Mouse (Mus musculus) MEL (cell line): ENCODE results near the gene T. TPM values are rescaled to one million over a fixed set of nuclear protein-coding genes. Genes with fewer than 3 reads are reported as not detected.

Source experiments
- DNase-seq: peaks from one replicate; pipeline ENCODE4 v3.0.0; 2011; ENCODE audit warnings: low read depth, low spot score
- H3K27ac ChIP-seq: 2 replicates; pipeline ENCODE4 v1.5.1; 2012; ENCODE audit warnings: low read depth, mild to moderate bottlenecking, control low read depth, low read length, moderate library complexity; ENCODE audit not compliant: control insufficient read depth
- H3K27me3 ChIP-seq, 2 experiments: fragments of 150-350 bp in 1 of 2; sonication (generic) in 1 of 2; 2 replicates each; pipeline ENCODE4 v1.6.1; 2012; ENCODE audit warnings: low read length in 2 of 2, mild to moderate bottlenecking in 2 of 2, improper control_type of control experiment in 1 of 2, moderate library complexity in 1 of 2; ENCODE audit not compliant: insufficient read depth in 2 of 2, control insufficient read depth in 1 of 2
- H3K36me3 ChIP-seq, 2 experiments: 2 replicates each; pipeline ENCODE4 v1.6.1; 2012 to 2014; ENCODE audit warnings: low read length in 2 of 2, improper control_type of control experiment in 1 of 2, inconsistent platforms in 1 of 2, mild to moderate bottlenecking in 1 of 2; ENCODE audit not compliant: insufficient read depth in 2 of 2, control insufficient read depth in 1 of 2
- H3K4me1 ChIP-seq, 2 experiments: fragments of 150-350 bp in 1 of 2; sonication (generic) in 1 of 2; 2 replicates each; pipeline ENCODE4 v1.6.1; 2012; ENCODE audit warnings: low read length in 2 of 2, improper control_type of control experiment in 1 of 2, mild to moderate bottlenecking in 1 of 2; ENCODE audit not compliant: insufficient read depth in 2 of 2, control insufficient read depth in 1 of 2
- H3K4me3 ChIP-seq, 2 experiments: fragments of 150-350 bp in 1 of 2; sonication (generic) in 1 of 2; 2 replicates each; pipeline ENCODE4 v1.5.1; 2012; ENCODE audit warnings: low read depth in 2 of 2, low read length in 2 of 2, mild to moderate bottlenecking in 2 of 2, moderate library complexity in 2 of 2, control low read depth in 1 of 2, improper control_type of control experiment in 1 of 2; ENCODE audit not compliant: control insufficient read depth in 1 of 2, insufficient read depth in 1 of 2
- H3K79me2 ChIP-seq: 2 replicates; pipeline ENCODE4 v1.6.1; 2012; ENCODE audit warnings: mild to moderate bottlenecking, low read length, moderate library complexity; ENCODE audit not compliant: control insufficient read depth, poor library complexity, insufficient read depth
- H3K9ac ChIP-seq: 2 replicates; pipeline ENCODE4 v1.6.1; 2012; ENCODE audit warnings: low read depth, mild to moderate bottlenecking, control low read depth, low read length, moderate library complexity; ENCODE audit not compliant: control insufficient read depth, poor library complexity, severe bottlenecking
- H3K9me3 ChIP-seq: fragments of 150-350 bp; sonication (generic); replicated peaks from 2 replicates; pipeline ENCODE4 v1.6.1; 2012; ENCODE audit warnings: mild to moderate bottlenecking, low read length, improper control_type of control experiment, moderate library complexity; ENCODE audit not compliant: insufficient read depth
- BHLHE40 ChIP-seq: IDR thresholded peaks from 2 replicates; pipeline ENCODE4 v1.6.1; 2012; ENCODE audit warnings: low read depth, mild to moderate bottlenecking, inconsistent platforms, low read length, improper control_type of control experiment, borderline replicate concordance
- CHD1 ChIP-seq: IDR thresholded peaks from 2 replicates; pipeline ENCODE4 v1.6.1; 2012; ENCODE audit warnings: low read depth, mild to moderate bottlenecking, inconsistent platforms, low read length, improper control_type of control experiment
- CHD2 ChIP-seq: IDR thresholded peaks from 2 replicates; pipeline ENCODE4 v1.6.1; 2011; ENCODE audit warnings: low read length, improper control_type of control experiment
- ELF1 ChIP-seq: IDR thresholded peaks from 2 replicates; pipeline ENCODE4 v1.6.1; 2014; ENCODE audit warnings: low read depth, mild to moderate bottlenecking, inconsistent platforms, low read length, improper control_type of control experiment, moderate library complexity
- ETS1 ChIP-seq: IDR thresholded peaks from 2 replicates; pipeline ENCODE4 v1.6.1; 2012; ENCODE audit warnings: low read depth, mild to moderate bottlenecking, inconsistent platforms, low read length, improper control_type of control experiment, moderate library complexity
- GABPA ChIP-seq: IDR thresholded peaks from 2 replicates; pipeline ENCODE4 v1.6.1; 2012; ENCODE audit warnings: low read depth, mild to moderate bottlenecking, inconsistent platforms, low read length, improper control_type of control experiment, moderate library complexity
- GATA1 ChIP-seq: IDR thresholded peaks from 2 replicates; pipeline ENCODE4 v1.6.1; 2011; ENCODE audit warnings: low read depth, low read length, improper control_type of control experiment
- HCFC1 ChIP-seq: IDR thresholded peaks from 2 replicates; pipeline ENCODE4 v1.6.1; 2012; ENCODE audit warnings: low read depth, mild to moderate bottlenecking, inconsistent platforms, low read length, improper control_type of control experiment, moderate library complexity
- JUND ChIP-seq: IDR thresholded peaks from 2 replicates; pipeline ENCODE4 v1.6.1; 2011; ENCODE audit warnings: low read depth, mild to moderate bottlenecking, improper control_type of control experiment, low read length
- MAZ ChIP-seq: IDR thresholded peaks from 2 replicates; pipeline ENCODE4 v1.6.1; 2012; ENCODE audit warnings: low read depth, mild to moderate bottlenecking, inconsistent platforms, low read length, improper control_type of control experiment
- MXI1 ChIP-seq: IDR thresholded peaks from 2 replicates; pipeline ENCODE4 v1.6.1; 2011; ENCODE audit warnings: mild to moderate bottlenecking, low read depth, low read length, improper control_type of control experiment
- MYC ChIP-seq: IDR thresholded peaks from 2 replicates; pipeline ENCODE4 v1.6.1; 2011; ENCODE audit warnings: low read depth, mild to moderate bottlenecking, low read length, improper control_type of control experiment, moderate library complexity
- NELFE ChIP-seq: IDR thresholded peaks from 2 replicates; pipeline ENCODE4 v1.6.1; 2011; ENCODE audit warnings: low read depth, low read length, improper control_type of control experiment
- NRF1 ChIP-seq: IDR thresholded peaks from 2 replicates; pipeline ENCODE4 v1.6.1; 2014; ENCODE audit warnings: low read depth, mild to moderate bottlenecking, inconsistent platforms, low read length, improper control_type of control experiment, moderate library complexity; ENCODE audit not compliant: poor library complexity, insufficient read depth, severe bottlenecking
- POLR2AphosphoS5 ChIP-seq: IDR thresholded peaks from 2 replicates; pipeline ENCODE4 v1.6.1; 2012; ENCODE audit warnings: low read depth, borderline replicate concordance, mild to moderate bottlenecking, inconsistent platforms, low read length, moderate library complexity, mixed read lengths
- RCOR1 ChIP-seq: IDR thresholded peaks from 2 replicates; pipeline ENCODE4 v1.6.1; 2012; ENCODE audit warnings: low read depth, mild to moderate bottlenecking, inconsistent platforms, low read length, improper control_type of control experiment
- SIN3A ChIP-seq: IDR thresholded peaks from 2 replicates; pipeline ENCODE4 v1.6.1; 2012; ENCODE audit warnings: low read length, improper control_type of control experiment, inconsistent platforms
- SMC3 ChIP-seq: IDR thresholded peaks from 2 replicates; pipeline ENCODE4 v1.6.1; 2011; ENCODE audit warnings: low read depth, low read length, improper control_type of control experiment
- TAL1 ChIP-seq: IDR thresholded peaks from 2 replicates; pipeline ENCODE4 v1.6.1; 2012; ENCODE audit warnings: mild to moderate bottlenecking, inconsistent platforms, low read length, moderate library complexity, mixed read lengths
- TBP ChIP-seq: IDR thresholded peaks from 2 replicates; pipeline ENCODE4 v1.8.0; 2011; ENCODE audit warnings: low read depth, low read length, improper control_type of control experiment
- USF2 ChIP-seq, 2 experiments: IDR thresholded peaks; 2 replicates each; pipeline ENCODE4 v1.6.1; 2011 to 2012; ENCODE audit warnings: improper control_type of control experiment in 2 of 2, low read length in 2 of 2, borderline replicate concordance in 1 of 2, inconsistent platforms in 1 of 2, low read depth in 1 of 2, mild to moderate bottlenecking in 1 of 2; ENCODE audit not compliant: insufficient read depth in 1 of 2
- ZKSCAN1 ChIP-seq: IDR thresholded peaks from 2 replicates; pipeline ENCODE4 v1.6.1; 2012; ENCODE audit warnings: low read depth, mild to moderate bottlenecking, inconsistent platforms, low read length, improper control_type of control experiment, moderate library complexity
- polyA plus RNA-seq, 2 experiments: library from polyadenylated mRNA; stranded (reverse) in 1 of 2; unstranded in 1 of 2; fragments of >175 nt in 1 of 2; fragments of >200 nt in 1 of 2; gene quantifications; 2 replicates each; pipeline versions ENCODE4 v1.2.1 to v1.2.4; 2012; ENCODE audit warnings: low replicate concordance in 2 of 2, low read depth in 1 of 2; ENCODE audit not compliant: insufficient read length in 2 of 2, insufficient read depth in 1 of 2, missing spikeins in 1 of 2
- total RNA-seq: library from RNA; depleted of rRNA; stranded (reverse); fragments of 300-350 nt; gene quantifications from 2 replicates; pipeline ENCODE4 v1.2.3, GENCODE M21; 2012

The T gene
- total and polyA plus RNA-seq, 3 experiments, result not detected

- Histone ChIP-seq H3K79me2 (no peaks in the 10 kb centered on the region), H3K4me1 (no peaks in the 10 kb centered on the region), H3K9me3 (no peaks in the 10 kb centered on the region), H3K4me3 (no peak overlapping the region), H3K36me3 (no peaks in the 10 kb centered on the region), H3K27ac (no peak overlapping the region), H3K27me3 (no peaks in the 10 kb centered on the region; a peak in 1 of 4 replicates), H3K9ac (no peak overlapping the region)
- DNase-seq, result no peak
- no peak for TF ChIP-seq ZKSCAN1
- no peak for TF ChIP-seq MYC
- no peak for TF ChIP-seq ELF1
- no peak for TF ChIP-seq TAL1
- TF ChIP-seq BHLHE40, result no peak
- no peak for TF ChIP-seq POLR2AphosphoS5
- TF ChIP-seq CHD1, result no peak
- TF ChIP-seq SMC3, result no peak
- no peak for TF ChIP-seq TBP
- no peak for TF ChIP-seq GABPA
- no peak for TF ChIP-seq NRF1
Observed at GRCm38 (mm10) chr17:8485146-8485545, 50.9 kb downstream of the T start.

GRCm38 (mm10) chr17:8487824-8488223, 53.6 kb downstream of the T start:
- TF ChIP-seq USF2 (IDR thresholded peaks at IDR 0.05; ENCODE audit: borderline replicate concordance in 1 of 2, insufficient read depth in 1 of 2, low read depth in 1 of 2, low read length in 2 of 2) (no peak), BHLHE40 (no peak), SIN3A (no peak), MYC (no peak), NELFE (no peak), RCOR1 (no peak), SMC3 (no peak), GATA1 (no peak), MXI1 (no peak), HCFC1 (no peak), ELF1 (no peak), CHD2 (no peak), JUND (no peak), ETS1 (no peak), MAZ (no peak)
- no peak overlapping the region for H3K9ac ChIP-seq
- no peak for DNase-seq
- no peaks in the 10 kb centered on the region for H3K4me1 ChIP-seq
- no peaks in the 10 kb centered on the region for H3K36me3 ChIP-seq
- H3K4me3 ChIP-seq, result no peak overlapping the region
- no peaks in the 10 kb centered on the region; a peak in 1 of 4 replicates for H3K27me3 ChIP-seq
- no peak overlapping the region for H3K27ac ChIP-seq
- no peaks in the 10 kb centered on the region for H3K9me3 ChIP-seq
- H3K79me2 ChIP-seq, result no peaks in the 10 kb centered on the region
